Mouse (Mus musculus): ENCODE measurements around the gene Ttc19. TPM values are rescaled to one million over a fixed set of nuclear protein-coding genes. Genes with fewer than 3 reads are reported as not detected.

Gene Ttc19
- total RNA-seq (2017) = 22.4 and 29.3 TPM in 2 replicates

DNA sequence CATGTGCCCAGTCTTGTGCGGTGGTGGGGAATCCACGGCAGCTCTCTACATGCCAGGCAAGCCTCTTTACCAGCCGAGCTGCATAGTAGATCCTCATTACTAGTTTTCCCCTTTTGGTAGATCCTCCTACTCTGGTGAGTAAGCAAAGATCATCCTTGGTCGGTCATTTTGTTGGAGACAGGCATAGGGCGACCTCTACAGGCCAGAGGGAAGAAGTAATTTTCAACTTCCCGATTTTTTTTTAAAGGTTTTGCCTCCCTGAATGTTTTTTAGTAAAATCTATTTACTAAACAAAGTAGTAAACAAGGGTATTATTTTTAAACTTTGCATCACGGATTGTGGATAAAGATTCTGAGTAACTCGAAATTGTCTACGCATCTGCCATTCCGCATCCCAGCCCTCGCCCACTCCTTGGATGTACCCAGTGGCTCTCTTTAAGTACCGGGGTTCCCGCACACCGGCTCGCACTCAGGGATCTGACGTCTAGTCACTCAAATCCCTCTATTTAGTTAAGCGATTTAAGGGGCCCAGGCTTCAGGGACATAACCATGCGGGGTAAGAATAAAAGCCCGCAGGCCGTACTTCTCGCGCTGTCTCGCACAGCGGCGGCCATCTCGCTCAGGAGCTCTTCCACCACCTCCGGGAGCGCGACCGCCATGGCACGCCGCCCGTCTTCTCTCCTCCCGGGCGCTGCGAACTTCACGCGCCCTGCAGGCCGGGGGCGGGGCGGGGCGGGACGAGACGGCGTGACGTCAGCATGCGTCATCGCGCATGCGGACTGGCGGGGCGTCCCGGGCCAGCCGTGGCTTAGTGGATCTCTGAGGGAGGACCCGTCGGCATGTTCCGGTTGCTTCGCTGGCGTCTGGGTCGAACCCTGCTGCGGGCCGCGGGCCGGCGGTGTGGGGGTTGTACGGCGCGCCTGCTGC is at the start of gene Ttc19, which contains the start of gene Zswim7:
Gene Ttc19 (plus strand): TSS at position 799 of the 926 bp plus-strand sequence.
Gene Zswim7 (minus strand): TSS at position 701 of the 926 bp plus-strand sequence.
- ATAC-seq (replicated peaks in 1 of 2; ENCODE audit: insufficient read depth in 1 of 2, low FRiP score in 2 of 2, low TSS enrichment in 1 of 2, low read depth in 1 of 2, poor library complexity in 2 of 2, severe bottlenecking in 2 of 2) = peak; percentile 67 to 83

DNA sequence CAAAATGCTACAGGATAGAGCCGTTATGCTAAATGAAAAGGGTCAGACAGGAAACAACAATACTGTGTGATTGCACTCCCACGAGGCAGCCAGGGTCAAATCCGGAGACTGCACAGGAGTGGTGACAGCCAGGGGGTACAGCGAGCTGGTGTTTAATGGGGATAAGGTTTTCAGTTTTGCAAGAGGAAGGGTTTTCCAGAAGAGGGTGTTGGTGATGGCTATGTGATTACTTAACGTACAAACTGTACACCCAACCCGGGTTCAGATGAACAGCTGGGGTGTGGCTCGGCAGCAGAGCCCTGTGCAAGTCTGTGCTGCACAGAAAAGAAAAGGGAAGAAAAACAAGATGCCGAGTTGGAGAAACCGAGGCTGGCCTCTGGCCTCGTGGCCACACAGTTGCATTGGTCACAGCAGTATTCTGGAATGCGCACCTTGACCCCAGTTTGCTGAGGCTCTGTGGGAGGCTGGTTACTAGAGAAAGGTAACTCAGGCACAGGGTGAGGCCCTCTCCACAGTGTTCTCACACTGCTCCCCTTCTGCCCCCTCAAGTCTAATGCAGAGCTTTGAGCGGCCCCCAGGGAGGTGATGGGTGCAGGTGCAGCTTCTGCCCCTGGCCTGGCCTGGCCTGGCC is 40.5 kb upstream of the Ttc19 start:
- ATAC-seq (replicated peaks in 1 of 2; ENCODE audit: insufficient read depth in 1 of 2, low FRiP score in 2 of 2, low TSS enrichment in 1 of 2, low read depth in 1 of 2, poor library complexity in 2 of 2, severe bottlenecking in 2 of 2) = no peak

DNA sequence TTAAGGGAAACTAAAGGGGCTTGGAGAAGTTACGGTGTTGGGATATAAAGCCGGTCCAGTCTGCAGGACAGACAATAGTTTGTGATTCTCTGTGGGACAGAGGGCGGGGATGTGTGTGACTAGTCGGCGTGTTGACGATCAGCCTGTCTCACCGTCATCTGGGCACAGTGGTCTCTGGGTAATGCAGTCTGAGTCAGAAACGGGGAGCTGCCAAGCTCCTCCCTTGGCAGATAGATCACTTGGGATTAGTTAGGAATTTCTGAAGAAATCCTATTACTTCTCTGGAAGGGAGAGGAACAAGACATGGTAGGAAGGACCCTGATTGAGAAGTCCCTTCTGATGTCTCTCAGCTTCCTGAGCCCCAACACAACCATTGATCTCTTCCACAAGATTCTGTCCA is 37.4 kb upstream of the Ttc19 start:
- ATAC-seq (replicated peaks in 1 of 2; ENCODE audit: insufficient read depth in 1 of 2, low FRiP score in 2 of 2, low TSS enrichment in 1 of 2, low read depth in 1 of 2, poor library complexity in 2 of 2, severe bottlenecking in 2 of 2) = no peak

DNA sequence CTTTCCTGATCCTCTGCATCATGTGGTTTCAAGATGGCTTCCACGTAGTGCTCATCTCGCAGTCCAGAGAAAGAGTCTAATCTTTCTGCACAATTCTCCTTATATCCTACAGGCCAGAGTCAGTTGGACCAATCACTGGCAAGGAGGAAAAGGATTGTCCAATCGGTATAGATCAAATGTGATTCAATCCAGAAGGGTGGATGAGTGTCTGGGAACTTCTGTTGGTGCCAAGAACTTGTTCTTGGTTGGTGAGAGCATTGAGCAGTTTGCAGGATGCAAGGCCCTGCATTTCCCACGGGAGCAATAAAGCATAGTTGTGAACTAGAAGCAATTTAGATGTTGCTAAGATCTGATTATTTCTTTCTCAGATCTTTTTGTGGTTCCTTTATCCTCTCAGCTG is 36.8 kb upstream of the Ttc19 start:
- no peak for ATAC-seq (replicated peaks in 1 of 2; ENCODE audit: insufficient read depth in 1 of 2, low FRiP score in 2 of 2, low TSS enrichment in 1 of 2, low read depth in 1 of 2, poor library complexity in 2 of 2, severe bottlenecking in 2 of 2)

DNA sequence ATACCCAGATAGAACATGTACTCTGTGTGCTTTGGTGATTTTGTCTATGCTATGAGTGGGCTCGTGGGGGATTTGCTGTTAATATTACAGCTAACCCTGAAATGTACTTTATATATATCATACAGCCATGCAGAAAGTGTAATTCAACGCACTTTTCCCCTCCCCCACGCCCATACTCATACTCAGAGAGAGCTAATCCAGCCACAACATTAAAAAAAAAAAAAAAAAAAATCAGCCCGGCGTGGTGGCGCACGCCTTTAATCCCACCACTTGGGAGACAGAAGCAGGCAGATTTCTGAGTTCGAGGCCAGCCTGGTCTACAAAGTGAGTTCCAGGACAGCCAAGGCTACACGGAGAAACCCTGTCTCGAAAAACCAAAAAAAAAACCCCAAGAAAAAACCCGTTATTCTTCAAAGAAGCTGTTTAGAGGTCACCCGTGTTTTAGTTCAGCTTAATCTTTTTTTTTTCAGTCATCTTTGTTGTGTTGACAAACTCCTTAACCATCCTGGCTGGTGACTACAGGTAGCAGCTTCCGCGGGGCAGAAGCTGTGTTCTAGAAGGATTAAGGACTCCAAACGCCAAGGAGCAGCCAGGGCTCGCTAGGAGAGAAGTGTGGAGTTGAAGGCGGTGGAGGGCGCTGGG is 33.4 kb upstream of the Ttc19 start:
- ATAC-seq (replicated peaks in 1 of 2; ENCODE audit: insufficient read depth in 1 of 2, low FRiP score in 2 of 2, low TSS enrichment in 1 of 2, low read depth in 1 of 2, poor library complexity in 2 of 2, severe bottlenecking in 2 of 2) = no peak

DNA sequence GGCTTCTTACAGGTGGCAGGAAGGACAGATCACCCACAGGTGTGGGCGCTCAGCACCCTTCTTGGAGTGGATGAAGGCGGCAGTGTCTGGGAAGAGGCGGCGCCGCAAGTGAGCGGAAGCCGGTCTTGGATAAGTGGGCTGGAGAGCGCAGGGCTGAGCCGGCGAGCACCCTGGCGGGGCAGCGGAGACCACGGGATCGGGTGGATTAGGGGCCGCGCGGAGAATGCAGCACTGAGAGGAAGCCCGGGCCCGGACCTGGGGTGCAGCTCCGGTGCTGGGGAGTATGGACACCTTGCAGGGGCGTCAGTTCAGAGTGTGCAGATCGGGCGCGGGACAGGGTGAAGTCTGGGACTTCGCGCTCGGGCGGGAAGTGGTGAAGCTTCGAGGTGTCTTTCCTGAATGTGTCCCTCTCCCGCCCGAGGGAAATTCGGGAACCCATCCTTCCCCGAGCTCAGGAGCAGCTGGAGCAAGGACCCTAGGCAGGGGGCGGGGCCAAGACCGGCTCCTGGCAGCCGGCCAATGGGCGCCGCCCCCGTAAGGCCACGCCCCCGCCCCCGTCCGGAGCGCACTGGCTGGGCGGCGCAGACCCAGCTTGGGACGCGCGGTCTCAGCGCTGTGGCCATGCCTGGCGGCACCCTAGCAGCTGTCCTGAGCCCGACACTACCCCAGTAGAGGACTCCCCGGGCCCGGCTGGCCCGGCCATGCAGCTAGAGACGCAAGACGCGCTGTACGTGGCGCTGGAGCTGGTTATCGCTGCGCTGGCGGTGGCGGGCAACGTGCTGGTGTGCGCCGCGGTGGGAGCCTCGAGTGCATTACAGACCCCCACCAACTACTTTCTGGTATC is 32.6 kb upstream of the Ttc19 start, which contains the start of gene Adora2b:
Gene Adora2b (plus strand): TSS at position 584 of the 844 bp plus-strand sequence.
- ATAC-seq (replicated peaks in 1 of 2; ENCODE audit: insufficient read depth in 1 of 2, low FRiP score in 2 of 2, low TSS enrichment in 1 of 2, low read depth in 1 of 2, poor library complexity in 2 of 2, severe bottlenecking in 2 of 2) = peak; percentile 18 to 30; a peak in 1 of 4 replicates

DNA sequence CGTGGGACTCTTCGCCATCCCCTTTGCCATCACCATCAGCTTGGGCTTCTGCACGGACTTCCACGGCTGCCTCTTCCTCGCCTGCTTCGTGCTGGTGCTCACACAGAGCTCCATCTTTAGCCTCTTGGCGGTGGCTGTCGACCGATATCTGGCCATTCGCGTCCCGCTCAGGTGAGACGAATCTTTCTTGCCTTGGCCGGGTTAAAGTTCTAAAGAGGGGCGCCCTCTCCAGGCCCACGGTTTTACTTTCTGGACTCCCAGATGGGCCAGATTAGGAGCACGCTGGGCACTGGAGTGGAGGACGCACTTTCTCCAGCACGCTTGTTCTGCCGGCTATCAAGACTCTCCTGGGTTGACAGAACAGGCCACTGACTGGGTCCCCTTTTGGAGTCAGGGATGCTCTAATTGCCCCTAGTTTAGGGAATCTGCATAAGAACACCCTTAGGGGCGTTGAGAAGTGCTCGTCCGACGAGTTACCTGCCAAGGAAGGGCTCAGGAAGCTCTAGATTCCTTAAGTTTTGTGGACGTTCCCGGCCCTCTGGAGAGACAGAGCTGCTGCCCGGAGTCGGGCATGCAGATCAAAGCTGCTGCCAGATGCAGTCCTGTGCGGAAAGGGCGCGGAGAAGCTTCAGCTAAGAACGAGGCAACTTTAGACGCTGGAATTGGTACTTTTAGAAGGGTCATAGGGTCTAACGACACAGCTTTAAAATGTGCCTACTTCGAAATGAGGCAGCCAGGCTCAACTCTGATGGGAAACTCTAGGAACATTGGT is 31.8 kb upstream of the Ttc19 start:
- ATAC-seq (replicated peaks in 1 of 2; ENCODE audit: insufficient read depth in 1 of 2, low FRiP score in 2 of 2, low TSS enrichment in 1 of 2, low read depth in 1 of 2, poor library complexity in 2 of 2, severe bottlenecking in 2 of 2) = no peak

DNA sequence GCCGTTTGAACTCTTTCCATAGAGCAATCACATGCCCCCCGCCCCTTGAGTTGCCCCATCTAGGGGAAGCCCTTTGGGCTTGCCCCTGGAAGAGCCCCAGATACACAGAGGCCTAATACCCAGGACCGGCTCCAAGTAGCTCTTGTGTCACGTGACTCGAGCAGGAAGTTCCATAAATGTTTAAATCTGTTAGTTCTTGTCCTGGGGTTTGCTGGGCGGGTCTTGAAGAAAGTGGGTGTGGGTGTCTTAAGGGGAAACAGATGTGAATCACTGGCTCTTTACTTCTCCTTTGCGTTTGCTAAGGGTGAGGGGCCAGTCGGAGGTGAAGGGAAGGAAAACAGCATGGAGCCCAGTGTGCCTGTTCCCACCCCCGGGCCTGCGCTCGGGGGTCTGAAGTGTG is 30.2 kb upstream of the Ttc19 start:
- ATAC-seq (replicated peaks in 1 of 2; ENCODE audit: insufficient read depth in 1 of 2, low FRiP score in 2 of 2, low TSS enrichment in 1 of 2, low read depth in 1 of 2, poor library complexity in 2 of 2, severe bottlenecking in 2 of 2) = peak; percentile 55 to 70

DNA sequence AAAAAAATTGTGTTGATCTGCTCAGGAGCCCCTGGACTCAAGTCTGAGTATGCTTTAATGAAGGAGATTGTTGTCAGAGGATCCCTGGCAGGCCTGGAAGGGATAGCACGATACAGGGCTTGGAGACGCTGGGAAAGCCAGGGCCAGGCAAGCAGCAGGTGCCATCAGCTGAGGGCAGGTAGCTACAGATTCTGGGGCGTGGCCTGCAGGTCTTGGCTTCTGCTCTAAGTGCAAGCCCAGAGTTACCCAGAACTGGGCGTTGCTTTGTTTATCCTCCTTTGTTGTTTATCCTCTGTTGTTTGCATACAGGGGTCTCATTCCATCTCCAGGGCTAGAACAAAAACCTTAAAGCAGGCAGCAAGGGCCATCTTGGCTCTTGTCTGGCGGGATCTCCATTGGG is 27.9 kb upstream of the Ttc19 start:
- no peak for ATAC-seq (replicated peaks in 1 of 2; ENCODE audit: insufficient read depth in 1 of 2, low FRiP score in 2 of 2, low TSS enrichment in 1 of 2, low read depth in 1 of 2, poor library complexity in 2 of 2, severe bottlenecking in 2 of 2)

DNA sequence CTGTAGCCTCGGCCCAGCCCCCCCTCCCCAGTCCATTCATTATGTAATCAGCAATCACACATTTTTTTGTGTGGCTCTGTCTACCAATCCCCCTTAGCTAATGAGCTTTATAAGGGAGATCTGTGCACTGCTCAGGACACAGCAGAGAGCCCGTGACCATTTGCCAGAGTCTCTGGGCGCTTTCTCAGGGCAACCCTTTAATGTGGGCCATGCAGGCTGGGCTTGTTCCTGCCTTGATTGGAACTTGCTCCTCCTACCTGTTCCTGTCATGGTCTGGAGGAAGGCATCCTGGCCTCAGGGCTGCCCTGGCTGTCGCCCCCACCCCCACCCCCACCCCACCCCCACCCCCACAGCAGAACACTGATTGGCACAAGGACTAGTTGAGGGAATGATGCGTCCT is 22.1 kb upstream of the Ttc19 start:
- no peak for ATAC-seq (replicated peaks in 1 of 2; ENCODE audit: insufficient read depth in 1 of 2, low FRiP score in 2 of 2, low TSS enrichment in 1 of 2, low read depth in 1 of 2, poor library complexity in 2 of 2, severe bottlenecking in 2 of 2)

DNA sequence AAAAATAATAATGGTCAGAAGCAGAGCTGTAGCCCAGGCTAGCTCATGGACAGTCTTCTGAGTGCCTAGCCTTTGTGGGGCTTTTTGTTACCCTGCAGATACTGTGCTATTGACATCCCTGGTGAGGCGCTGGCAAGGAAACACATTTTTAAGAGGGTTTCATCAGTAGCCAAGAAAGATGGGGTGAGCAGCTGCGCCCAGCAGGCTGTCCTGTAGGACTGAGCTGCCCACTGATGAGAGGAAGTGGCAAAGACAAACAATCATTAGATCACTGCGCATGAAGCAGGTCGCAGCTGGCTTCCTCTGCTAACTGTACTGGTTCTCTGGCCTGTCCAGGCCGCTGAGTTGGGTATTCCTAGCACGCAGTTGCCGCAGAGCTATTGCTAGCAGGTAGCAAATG is 17.7 kb upstream of the Ttc19 start:
- no peak for ATAC-seq (replicated peaks in 1 of 2; ENCODE audit: insufficient read depth in 1 of 2, low FRiP score in 2 of 2, low TSS enrichment in 1 of 2, low read depth in 1 of 2, poor library complexity in 2 of 2, severe bottlenecking in 2 of 2)

DNA sequence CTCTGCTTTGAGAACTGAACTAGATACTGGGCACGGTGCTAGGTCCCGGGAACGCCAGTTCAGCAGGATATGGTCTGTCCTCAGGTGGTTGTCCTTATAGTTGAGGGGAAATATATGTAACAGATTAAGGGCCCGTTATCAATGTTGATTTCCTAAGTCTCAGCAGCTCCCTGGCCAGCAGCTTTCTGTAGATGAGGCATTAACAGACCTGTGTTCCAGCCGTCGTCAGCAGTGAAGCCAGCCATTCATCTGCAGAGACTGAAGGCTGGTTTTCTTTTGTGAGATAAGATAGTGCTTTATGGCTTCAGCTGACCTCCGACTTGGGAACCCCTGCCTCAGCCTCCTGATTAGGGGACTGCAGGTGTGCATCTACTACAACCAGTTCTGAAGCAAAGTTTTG is 17.3 kb upstream of the Ttc19 start:
- ATAC-seq (replicated peaks in 1 of 2; ENCODE audit: insufficient read depth in 1 of 2, low FRiP score in 2 of 2, low TSS enrichment in 1 of 2, low read depth in 1 of 2, poor library complexity in 2 of 2, severe bottlenecking in 2 of 2) = no peak

DNA sequence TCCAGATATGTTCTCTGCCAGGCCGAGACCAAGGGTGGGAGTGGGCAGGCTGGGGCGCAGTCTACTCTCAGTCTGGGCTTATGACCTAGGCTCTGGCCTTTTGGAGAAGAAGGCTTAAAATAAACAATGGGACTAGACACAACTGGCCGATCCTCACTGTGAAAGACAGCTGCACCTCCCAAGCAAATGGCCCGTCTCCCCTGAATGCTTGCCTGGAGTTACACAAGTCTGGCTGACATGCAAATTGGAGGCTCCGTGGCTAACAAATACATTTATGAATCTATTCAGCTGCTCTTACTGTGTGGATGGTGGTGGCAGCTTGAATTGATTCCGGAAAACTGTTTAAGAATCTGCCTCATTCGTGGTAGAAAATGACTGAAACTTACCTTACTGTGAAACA is 15.6 kb upstream of the Ttc19 start:
- ATAC-seq (replicated peaks in 1 of 2; ENCODE audit: insufficient read depth in 1 of 2, low FRiP score in 2 of 2, low TSS enrichment in 1 of 2, low read depth in 1 of 2, poor library complexity in 2 of 2, severe bottlenecking in 2 of 2) = no peak

DNA sequence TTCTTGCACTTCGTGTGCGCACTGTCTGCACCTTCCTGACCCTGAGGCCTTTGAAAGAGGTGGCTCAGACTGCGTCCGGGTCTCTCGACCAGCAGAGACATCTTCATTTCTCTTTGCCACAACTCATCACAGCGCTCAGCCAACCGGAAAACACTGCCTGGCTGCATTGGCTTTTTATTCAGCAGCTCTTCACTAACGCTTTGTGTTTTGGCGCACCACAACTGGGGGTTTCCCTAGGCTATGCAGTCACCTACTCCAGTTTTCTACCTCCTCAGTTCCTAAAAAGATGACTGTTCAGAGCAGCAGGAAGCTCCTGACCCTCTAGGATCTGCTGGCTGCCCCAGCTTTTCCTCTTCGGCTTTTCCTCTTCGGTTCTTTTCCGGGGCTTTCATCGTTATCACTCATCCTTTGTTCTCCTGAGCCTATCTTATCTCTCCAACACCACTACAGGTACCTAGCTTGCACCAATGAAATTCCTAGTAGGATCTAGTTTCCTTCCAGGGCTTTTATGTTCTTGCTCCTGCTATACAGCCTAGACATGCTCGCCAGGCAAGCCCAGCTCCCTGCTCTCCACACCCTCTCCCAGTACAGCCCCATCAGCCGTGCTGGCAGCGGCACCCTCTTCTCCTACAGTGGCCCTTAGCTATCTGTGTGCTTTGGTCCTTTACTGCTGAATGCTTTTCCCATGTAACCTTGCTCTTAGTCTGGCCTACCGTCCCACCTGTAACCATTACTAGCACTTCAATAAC is 14.6 kb upstream of the Ttc19 start:
- no peak for ATAC-seq (replicated peaks in 1 of 2; ENCODE audit: insufficient read depth in 1 of 2, low FRiP score in 2 of 2, low TSS enrichment in 1 of 2, low read depth in 1 of 2, poor library complexity in 2 of 2, severe bottlenecking in 2 of 2)

DNA sequence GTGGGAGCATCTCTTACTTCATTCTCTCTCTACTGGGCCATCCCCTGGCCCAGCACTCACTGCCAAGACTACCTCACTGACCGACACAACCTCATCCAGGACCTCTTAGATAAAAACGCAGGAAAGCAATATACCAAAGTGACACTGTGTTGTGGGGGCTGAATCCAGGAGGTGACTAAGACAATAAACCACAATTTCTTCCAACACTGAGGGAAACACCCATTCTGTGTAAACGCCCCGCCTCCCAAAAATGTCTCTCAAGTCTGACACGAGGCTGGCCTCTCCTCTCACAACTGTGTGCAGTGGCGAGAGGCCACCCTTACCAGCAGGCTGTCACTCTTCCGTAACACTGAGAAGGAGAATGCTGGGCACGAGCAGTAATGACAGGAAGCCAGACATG is 12.9 kb upstream of the Ttc19 start:
- no peak for ATAC-seq (replicated peaks in 1 of 2; ENCODE audit: insufficient read depth in 1 of 2, low FRiP score in 2 of 2, low TSS enrichment in 1 of 2, low read depth in 1 of 2, poor library complexity in 2 of 2, severe bottlenecking in 2 of 2)

DNA sequence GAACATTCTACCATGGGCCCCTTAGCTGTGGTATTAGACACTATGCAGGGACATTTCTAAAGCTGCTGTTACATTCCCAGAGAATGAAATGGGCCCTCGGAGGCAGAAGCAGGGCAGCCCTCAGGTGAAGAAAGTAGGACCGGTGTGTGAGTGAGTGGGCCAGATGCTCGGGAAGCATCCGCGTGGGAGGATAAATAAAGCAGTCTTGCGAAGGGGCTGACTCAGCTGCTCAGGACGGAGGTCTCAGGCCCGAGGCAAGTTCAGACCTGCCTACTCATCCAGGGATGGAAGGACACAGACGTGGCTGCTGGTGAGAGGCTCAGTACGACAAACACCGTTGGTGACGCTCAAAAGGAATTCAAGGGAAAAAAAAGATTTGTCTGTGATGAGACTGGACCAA is 12.2 kb upstream of the Ttc19 start:
- no peak for ATAC-seq (replicated peaks in 1 of 2; ENCODE audit: insufficient read depth in 1 of 2, low FRiP score in 2 of 2, low TSS enrichment in 1 of 2, low read depth in 1 of 2, poor library complexity in 2 of 2, severe bottlenecking in 2 of 2)

Measured in hematopoietic stem cell, adult 5-6 weeks (primary cell).